Mouse (Mus musculus): ENCODE measurements at regions not wholly inside any gene's neighbourhood (a gene's known extent, or its start where the extent isn't known, plus 50 kb on each side); places are given as distances from the start of the nearest gene placed in this dataset.

DNA sequence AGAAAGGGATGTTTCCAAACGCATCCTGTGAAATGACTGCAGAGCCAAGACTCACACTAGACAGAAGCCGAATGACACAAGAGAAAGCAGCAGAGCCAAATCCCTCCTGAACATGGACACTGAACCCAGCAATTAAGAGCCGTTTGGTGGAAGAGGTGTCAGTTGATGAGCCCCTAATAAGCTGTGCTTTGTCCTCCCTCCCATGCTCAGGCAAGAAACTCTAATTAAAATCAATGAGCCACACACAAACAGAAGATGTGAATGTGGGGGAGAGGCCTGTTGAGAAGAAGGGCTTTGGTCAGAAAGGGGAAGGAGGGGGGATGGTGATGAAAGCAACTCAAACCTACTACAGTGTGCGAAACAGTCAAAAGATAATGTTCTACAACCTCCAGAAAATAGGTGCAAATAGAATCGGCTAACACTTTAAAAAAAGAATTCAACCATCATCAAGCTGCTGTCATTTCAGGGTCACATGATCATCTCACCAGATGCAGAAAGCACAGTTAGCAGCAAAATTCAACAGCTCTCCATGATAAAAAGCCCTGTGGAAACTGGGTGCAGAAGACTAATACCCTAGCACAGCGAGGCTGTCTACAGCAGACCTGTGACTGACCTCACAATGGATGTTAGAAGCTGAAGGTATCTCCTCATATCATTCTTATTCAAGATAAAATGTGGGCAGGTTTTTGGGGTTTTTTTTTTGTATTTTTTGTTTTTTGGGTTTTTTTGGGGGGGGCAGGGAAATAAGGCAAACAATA, 153.2 kb upstream of the Gm15217 start:
- no peak for DNase-seq

DNA sequence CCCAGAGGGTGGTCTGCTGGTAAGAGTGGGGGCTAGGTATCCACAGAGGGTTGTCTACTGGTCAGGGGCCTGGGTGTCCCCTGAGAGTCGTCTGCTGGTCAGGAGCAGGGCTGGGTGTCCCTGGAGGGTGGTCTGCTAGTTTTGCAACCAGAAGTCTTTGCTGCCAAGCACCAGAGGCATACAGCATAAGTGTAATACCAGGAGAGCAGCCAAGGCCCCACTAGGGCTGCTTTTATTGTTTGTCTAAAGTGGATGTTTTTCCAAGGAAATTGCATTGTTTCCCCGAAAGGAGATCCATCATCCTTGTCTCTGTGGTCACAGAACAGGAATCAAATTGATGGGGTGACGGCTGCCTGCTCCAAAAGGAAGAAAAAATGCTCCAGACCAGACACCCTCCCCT, 145.2 kb upstream of the Gm15217 start:
- no peak for DNase-seq

DNA sequence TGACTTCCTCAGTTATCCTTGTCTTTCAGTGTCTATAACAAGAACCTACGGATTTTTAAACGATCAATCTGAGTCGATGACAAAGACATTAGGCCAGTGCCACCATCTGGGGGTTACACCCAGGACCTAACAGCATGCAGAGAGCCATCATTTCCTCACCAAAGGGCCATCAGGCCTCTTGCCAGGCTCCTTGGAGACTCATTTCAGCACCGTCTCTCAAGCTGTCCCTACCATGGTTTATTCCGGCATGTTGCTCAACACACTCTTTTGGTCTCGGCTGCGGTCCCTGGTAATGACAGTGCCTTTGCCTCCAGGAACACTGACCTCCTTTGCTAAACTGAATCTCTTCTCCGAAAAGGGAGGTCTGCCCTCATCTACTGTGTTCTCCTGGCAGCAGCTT, 144.4 kb upstream of the Gm15217 start:
- no peak for DNase-seq

DNA sequence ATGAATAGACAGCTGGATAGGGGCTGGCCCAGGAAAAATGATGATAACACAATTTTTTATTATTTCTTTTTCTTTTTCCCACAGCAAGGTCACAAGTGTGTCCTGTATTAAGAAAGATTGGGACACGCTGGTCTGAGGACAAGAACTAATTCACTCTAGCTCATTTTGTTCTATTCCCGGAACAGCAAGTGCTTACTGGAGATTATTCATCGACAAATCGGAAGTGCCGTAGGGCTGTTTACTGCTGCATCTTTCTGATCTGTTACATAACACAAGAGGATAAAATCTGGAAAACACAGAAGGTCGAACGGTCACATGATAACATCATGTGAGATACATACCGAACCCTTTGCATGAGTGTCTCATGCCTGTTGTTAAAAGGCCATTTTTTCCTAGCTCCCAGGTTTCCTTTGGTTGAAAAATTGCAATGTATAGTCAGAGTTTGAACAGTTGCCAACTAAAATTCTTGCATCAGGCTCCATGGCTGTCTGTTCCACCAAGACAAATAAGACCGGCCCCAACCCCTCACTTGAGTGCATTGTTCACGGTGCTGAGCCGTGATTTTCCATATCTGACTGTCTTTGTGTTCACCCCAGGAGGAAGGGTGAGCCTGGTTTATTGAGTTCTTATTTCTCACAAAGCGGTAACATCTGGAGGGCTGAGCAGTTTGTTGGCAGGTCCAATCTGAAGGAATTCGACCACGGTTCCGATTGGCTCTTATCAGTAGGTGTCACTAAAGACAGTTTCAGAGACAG, 139.0 kb upstream of the Gm15217 start:
- DNase-seq: no peak

DNA sequence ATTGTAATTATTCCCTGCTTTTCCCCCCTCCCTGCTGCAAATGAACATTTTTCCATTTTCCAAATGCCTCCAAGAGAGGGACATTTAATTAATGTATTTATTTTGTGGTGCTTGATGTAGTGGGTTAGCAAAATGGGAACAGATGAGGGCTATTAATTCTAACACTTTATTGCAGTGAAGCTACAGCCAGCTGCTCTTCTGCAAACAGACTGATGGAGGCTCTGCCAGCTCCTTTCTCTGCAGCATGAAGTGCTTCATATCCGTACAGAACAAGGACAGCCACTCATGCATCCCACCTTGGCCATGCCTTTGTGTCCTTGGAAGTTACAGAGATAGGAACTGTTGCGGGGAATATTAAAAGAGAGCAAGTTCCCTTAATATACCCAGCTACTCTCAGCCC, 138.3 kb upstream of the Gm15217 start:
- no peak for DNase-seq

DNA sequence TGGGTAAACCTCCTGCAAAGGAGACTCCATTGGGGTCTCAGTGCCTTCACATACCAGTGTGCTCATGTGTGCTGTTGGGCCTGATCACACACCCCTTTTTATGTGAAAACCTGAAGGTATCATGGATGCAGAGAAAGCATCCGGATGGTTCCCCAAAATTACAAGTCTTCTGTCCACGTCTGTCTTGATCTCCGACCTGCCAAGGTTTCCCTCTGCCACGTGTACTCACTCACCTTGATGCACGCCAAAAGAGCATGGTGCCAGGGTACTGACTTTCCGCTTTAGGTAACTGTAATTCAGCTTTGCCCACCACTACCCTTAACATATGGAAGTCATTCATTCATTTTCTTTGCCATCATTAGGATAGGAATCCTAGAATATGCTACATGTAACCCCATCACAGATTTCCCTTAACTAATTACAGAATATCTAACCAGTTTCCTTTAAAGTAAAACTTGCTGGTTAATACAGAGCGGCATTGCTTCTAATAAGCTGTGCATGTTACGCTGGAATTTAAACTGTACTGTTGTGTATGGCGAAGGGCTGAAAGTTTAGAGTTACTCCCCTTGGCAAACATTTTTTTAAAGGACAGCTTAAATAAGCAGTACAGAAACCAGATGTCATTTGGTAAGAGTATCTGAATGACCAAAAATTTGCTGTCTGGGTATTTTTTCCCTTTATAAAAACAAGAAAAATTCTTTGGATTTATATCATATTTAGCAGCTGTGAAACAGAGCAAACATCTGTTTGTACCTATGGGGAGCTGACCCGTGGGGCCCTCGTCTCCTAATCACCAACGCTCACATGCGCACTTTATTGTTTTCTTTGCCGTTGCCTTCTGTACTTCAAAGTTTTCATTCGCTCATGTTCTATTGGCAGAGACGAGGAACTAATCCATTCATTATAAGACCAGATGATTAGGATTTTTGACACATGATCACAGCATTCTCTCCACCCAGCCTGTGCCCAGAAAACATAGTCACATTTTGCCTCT, 131.4 kb upstream of the Gm15217 start:
- no peak for DNase-seq

DNA sequence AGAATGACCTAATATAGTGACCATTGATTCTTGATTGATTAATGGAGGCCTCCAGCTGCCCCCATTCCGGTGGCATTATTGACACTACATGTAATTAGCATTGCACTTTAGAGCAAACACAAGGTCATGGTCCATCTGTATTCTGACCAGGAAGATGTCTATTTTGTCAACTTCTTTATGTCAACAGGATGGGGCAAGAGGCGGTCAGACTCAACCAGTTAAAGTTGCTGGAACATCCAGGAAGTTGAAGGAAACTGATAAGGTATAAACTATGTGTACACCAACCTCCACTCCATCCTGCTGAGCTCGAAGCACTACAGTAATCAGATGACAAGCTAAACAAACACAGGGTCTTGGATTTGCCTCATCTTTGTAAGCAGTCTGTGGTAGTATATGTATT, 130.1 kb upstream of the Gm15217 start:
- DNase-seq: no peak

DNA sequence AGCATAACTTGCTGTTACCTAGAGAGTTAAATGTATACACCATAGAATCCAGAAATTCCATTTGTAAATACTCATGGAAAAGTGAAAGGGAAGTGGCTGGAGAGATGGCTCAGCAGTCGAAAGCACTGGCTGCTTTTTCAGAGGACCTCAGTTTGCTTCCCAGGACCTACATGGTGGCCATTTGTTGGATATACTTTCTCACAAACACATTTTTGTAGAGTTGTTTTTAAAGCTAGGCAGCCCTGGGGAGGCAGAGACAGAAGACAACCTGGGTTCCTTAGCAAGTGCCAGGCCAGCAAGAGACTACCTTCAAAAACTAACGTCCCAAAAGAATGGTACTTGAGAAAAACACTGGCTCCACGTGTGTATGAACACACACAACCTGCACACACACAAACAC, 124.0 kb upstream of the Gm15217 start:
- DNase-seq: no peak

DNA sequence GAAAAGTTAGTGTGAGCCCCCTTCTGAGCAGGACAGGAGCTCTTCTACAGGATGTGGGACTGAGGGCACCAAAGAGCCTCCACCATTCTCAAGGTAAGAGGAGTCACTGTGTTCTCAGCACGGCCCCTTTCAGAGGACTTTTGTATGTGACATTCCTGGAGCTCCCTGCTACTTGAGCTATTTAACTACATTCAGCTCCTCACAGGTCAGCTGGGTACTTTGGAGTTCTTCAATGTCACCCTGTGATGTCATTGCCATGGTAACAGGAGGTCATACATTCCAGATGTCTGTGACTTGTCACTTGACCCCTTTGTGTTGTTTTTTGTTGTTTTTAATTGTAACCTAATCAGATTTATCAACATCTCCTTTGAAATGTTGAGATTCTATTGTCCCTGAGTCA, 122.9 kb upstream of the Gm15217 start:
- no peak for DNase-seq

DNA sequence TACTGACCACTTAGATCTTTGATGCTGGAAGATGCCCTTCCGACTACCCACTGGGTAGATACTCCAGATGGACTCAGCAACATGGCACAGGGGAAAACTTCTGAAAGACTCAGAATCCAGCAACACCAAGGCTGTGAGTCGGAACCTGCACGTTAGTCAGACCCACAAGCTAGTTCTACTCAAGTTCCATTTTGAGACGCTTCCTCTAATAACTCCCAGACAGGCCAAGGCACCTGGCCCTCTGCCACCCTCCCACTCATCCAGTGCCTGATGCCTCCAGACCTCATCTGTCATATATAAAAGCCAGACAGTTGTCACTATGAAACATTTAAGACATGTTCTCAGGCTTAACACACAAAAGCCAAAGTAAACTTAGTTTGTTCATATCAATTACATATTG, 121.9 kb upstream of the Gm15217 start:
- DNase-seq: no peak

DNA sequence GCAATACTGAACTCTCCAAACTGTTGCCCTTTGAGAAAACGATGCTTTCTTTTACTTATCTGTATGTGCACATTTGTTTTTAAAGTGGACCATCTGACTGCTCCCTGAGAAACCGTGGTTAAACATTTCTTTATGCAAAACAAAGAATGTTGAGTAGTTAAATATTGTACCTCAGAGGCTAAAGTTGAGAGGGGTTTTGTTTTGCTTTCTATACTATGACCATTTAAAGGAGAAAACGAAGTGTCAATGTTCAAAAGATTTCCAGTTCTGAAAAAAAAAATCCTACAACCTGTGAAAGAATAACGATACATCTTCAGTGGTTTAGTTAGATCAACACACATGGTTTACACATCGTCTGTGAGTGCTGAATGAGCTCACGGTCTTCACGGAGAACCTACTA, 120.7 kb upstream of the Gm15217 start:
- peak in 1 of 2 experiments; percentile 58 for DNase-seq

DNA sequence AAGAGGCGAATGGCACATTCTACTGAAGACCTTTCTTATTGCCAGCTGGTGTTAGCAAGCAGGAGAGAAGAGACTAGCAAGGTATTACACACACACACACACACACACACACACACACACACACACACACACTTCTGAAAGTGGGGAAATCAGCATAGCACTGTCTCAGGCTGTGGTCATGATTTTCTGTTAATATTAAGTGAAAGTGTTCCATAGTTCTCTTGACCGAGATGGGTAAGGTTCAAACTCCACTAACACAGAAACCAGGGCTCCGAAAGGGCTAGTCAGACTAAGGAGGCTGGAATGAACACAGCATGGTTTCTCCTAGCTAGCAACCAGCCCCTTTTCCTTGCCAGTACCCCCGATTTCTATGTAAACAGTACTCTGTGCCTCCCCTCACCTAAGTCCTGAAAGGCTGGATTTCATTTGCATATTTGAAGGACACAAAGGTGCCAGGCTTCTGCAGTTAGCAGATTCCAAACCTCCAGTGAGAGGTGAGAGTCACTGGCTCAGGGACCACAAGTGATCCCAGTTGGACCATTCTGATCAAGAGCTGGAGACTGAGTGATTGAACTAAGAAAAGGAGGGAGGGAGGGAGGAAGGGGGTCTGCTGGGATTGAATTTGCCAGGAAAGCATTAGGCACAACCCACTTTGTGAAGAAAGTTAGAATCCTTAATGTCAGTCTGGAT, 118.8 kb upstream of the Gm15217 start:
- peak; percentile 75 to 87 for DNase-seq

DNA sequence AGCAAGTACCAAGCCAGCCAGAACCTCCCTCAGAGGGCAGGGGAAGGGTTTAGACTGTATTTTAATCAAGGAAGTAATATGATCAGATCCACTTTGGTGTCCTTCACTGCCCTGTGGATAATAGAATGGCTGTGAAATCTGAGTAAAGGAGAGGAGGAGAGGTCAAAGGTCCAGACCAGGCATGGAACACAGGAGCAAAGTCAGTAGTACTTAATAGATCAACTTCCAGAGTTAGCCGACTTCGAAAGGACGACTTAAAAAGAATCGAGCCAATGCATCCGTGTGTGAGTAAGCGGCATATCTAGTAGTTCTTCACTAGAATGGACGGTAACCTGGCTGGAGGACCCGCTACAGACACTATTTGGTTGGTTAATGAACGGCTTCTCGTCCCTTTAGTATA, 103.8 kb upstream of the Gm15217 start:
- peak in 1 of 2 experiments; percentile 46 for DNase-seq

DNA sequence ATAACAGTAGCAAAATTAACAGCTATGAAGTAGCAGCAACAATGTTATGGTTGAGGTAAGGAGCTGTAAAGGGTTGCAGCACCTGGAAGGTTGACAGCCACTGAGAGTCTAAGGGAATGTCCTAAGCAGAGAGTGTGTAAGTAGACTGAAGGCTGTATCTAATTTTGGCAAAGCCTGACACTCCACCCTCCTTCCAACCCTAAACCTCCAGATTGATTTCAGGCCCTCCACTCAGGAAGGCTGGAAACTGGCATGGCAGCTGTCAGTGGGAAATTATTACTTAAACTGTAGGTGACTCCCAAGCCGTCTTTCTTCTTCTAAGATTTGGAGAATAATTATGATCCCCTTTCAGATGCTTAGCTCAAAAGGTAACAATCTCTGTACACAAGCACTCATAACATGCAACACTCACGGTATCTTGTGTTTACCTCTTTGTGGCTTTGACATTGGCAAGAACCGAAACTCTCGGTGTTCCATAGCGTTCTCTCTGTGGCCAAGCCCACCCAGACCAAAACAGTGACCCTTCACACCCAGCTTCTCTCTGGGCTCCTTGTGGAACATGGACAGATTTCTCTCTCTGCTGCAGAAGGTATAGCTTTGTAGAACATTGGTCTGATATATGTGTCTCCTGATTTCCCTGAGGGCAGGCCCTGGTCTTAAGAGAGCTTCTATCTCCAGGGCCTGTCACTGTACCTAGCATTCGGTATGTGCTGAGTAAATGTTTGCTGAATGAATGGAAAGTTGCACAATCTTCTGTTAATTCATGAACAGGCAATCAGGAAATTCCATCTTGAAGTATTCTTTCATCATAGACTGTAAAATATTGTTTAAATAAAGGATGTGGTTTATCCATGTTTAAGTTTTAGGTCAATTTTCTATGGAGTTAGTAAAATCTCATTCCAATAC, 102.0 kb upstream of the Gm15217 start:
- peak in 1 of 2 experiments; percentile 53 for DNase-seq

DNA sequence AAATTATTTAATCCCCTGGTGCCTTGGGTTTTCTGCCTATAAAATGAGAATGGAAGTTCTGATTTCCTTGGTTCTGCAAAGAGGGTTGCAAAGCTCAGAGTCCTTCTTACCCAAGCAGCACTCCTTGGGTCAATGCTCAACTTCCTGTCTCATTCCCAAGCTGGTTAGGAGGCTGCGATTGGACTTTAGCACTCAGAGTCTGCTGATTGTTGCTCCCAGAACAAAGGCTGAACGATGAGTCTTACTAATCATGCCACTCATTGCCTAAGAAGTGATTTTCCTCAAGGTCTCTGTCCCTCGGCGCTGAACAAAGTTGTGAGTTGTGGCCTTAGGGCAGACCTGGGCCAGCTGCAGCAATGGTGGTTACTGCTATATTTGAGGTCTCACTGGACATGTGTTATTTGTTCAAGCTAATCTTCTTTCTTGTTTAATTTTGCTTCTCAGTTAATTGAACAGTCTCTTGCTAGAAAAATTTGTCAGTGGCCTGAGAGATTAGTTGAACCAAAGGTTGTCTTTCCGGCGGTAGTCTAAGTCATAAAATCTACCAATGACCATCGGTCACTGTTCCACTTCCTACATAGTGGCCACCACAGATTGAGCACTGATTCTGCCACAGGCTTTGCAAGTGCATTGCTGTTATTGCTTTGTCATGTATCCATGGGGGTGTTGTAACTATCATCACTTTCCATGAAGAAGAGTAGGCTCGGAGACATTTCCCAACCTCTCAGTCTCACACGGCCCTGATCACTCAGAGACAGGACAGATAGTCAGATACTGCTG, 101.2 kb upstream of the Gm15217 start:
- peak; percentile 79 to 90 for DNase-seq

DNA sequence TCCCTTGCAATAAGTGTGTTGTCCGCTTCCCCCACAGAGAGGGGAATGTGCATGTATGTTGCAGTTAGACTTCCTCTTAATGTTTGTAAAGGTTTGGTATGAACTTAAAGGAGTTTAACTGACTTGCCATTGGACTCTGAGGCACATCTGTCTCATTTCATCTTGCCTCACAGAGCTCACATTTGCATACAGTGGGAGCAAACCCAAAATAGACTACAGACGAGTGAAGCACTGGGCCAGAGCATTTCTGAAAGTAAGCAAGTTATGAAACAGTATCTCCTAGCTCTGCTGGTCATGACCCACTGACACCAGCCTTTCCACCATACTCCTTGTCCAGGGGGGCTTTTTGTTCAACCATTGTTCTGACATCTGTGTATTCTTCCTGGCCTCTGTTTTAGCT, 86.8 kb upstream of the Gm15217 start:
- DNase-seq: no peak

DNA sequence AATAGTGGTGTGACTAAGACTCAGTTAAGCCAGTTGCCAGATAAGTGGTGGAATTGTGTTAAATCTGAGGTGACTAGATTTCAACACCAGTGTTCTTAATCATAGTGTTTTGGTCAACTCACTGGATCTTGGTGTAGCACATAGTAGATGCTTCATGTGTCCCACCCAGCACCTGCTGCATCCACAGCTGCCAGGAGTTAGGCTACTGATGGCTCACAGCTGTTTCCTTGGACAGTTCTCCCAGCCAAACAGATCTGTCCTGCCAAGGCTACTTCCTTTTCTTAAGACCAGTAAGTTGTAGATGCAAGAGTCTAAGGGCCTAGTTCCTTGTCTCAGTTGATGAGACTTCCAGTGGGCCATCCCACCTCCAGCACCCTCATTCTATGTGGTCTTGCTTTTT, 82.9 kb upstream of the Gm15217 start:
- DNase-seq: no peak

DNA sequence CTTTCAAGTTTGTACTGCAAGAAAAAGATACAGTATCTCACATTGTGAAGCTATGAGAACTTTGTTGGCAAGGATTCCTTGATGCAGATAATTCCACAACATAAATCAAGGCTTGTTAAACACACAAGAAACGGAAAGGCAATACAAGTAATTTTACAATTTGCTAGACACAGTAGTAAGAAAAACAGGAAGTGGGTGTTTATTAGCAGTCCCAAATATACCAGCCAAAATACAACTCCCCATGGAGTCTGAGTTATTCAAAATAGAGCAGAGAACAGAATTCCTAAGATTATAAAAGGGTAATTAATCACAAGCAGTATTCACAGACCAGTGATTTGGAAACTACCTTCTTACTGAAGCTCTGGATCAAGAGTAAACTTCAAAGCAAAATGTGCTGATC, 78.7 kb upstream of the Gm15217 start:
- DNase-seq: peak in 1 of 2 experiments; percentile 33

DNA sequence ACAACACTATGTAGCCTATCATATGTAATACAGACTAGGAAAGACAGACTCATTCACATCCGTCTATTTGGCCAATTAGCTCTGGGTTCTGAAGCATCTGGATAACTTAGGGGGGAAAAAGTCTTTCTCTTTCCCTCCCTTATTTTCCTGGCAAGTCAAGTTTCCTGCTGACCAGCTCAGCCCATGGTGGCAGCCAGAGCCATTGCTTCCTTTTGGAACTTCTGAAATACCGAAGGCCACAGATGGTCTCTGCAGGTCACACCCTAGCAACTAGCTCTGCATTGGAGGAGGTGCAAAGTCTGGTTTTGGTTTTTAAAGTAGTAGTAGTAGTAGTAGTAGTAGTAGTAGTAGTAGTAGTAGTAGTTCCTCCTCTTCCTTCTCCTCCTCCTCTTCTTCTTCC, 76.6 kb upstream of the Gm15217 start:
- no peak for DNase-seq

DNA sequence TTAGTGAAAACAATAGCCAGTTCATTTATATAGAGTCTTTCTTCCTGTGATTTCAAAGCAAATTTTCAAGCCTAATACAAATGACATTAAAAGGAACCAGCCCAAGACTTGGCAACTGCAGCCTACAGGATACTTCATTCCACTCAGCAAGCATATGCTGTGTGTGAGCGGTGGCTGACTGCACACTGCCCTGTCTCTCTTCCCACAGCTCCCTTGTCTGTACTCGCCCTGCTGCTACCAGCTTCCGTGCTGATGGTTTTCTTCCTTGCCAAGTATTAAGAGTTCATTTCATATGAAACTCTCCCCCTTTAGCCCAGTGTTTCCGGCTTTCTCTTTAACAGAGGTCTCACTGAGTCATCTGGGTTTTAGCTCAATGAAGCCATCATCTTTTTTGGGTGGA, 73.9 kb upstream of the Gm15217 start:
- no peak for DNase-seq

DNA sequence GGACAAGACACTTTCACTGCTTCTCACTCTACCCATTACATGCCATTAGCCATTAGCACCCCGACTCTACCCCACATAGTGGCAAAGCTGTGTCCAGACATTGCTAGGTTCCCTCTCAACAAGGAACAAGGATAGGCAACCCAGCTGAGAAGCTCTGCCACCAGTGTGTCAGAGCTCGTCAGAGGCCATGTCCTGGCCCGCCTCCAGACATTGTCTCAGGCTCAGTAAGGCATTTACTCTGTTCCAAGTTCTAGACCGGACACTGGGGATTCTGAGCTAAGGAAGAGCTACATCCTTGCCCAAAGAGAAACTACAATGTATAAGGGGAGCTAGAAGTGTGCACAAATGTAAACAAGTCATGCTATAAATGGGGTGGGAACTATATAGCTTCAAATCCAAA, 66.2 kb upstream of the Gm15217 start:
- DNase-seq: no peak
